Mouse (Mus musculus) liver, embryonic 12.5 days (tissue): Measurements from ENCODE around the gene Hspa2. TPM values are rescaled to one million over a fixed set of nuclear protein-coding genes. Genes with fewer than 3 reads are reported as not detected.

Experiments used
- ATAC-seq: fragments of 200-750 bp; cut with Nextera tagmentation; 2 replicates; pipeline ENCODE4 v1.8.0; 2017; ENCODE audit warnings: moderate number of reproducible peaks, mild to moderate bottlenecking, moderate library complexity
- H3K27ac ChIP-seq: fragments of 300-500 bp; sonication (generic); 2 replicates; pipeline ENCODE4 v1.5.1; 2016; ENCODE audit warnings: mild to moderate bottlenecking
- H3K27me3 ChIP-seq: fragments of 300-500 bp; sonication (generic); replicated peaks from 2 replicates; pipeline ENCODE4 v1.6.1; 2016; ENCODE audit warnings: mild to moderate bottlenecking, moderate library complexity
- H3K36me3 ChIP-seq: fragments of 300-500 bp; sonication (generic); 2 replicates; pipeline ENCODE4 v1.6.1; 2016; ENCODE audit warnings: mild to moderate bottlenecking, moderate library complexity
- H3K4me1 ChIP-seq: fragments of 300-500 bp; sonication (generic); 2 replicates; pipeline ENCODE4 v1.6.1; 2016
- H3K4me2 ChIP-seq: fragments of 300-500 bp; sonication (generic); 2 replicates; pipeline ENCODE4 v1.6.1; 2016; ENCODE audit warnings: mild to moderate bottlenecking, moderate library complexity
- H3K4me3 ChIP-seq: fragments of 300-500 bp; sonication (generic); 2 replicates; pipeline ENCODE4 v1.5.1; 2016; ENCODE audit warnings: mild to moderate bottlenecking, moderate library complexity
- H3K9ac ChIP-seq: fragments of 300-500 bp; sonication (generic); 2 replicates; pipeline ENCODE4 v1.6.1; 2016; ENCODE audit warnings: mild to moderate bottlenecking, moderate library complexity
- H3K9me3 ChIP-seq: fragments of 300-500 bp; sonication (generic); replicated peaks from 2 replicates; pipeline ENCODE4 v1.6.1; 2016; ENCODE audit warnings: mild to moderate bottlenecking, moderate library complexity
- WGBS: fragments of 180-500 bp; shearing (Covaris S2); methylation state at CpG from one replicate; pipeline ENCODE4 v1.1.7; 2016; ENCODE audit not compliant: insufficient replicate concordance; 5-methylcytosine and 5-hydroxymethylcytosine counted together
- polyA plus RNA-seq: library from polyadenylated mRNA; unstranded; fragments of >200 nt; fragmentation: Nextera tagmentation; extraction: Ambion mirVana; gene quantifications from 2 replicates; pipeline ENCODE4 v1.2.1, GENCODE M21; 2016

Hspa2 gene
- polyA plus RNA-seq = 2.1 and 2.9 TPM in 2 replicates

DNA sequence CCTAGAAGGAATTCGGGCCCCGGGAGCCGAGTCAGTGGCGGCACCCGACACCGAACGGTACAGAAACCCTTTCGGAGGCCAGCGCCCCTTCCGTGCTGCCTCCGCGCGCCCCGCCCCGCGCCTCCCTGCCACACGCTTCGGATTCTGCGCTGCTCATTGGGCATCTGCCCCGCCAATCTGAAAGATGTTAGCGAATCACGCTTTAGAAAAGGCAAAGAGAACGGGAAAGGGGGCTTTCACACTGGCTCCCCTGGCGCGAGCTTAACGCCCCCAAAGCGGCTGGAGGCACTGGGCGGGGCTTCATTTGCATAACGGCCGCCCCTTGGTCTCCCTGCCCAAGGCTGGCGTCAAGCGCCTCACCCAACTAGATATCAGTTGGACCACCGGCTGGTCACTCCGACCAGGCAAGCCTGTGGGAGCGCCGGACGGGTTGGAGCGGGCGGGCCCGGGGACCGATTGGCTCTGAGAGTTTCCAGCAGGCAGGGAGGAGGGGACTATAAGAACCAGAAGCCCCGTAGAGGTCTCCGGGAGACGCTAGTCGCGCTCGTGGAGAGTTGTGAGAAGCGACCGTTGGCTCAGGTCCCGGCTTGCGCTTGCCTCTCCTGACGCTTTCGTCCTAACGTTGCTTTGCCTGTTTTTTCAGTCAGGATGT, at the start of gene Hspa2:
TSS of gene Hspa2 (plus strand) at position 291 of the 652 bp plus-strand sequence.
- Histone ChIP-seq H3K36me3 (no peaks in the 10 kb centered on the region), H3K4me1 (peaks cover 38% of the 10 kb centered on the region), H3K4me2 (peak within 1 kb of the TSS; percentile 88), H3K4me3 (peak within 1 kb of the TSS; percentile 78), H3K9ac (peak within 1 kb of the TSS; percentile 77), H3K27me3 (peaks cover 46% of the 10 kb centered on the region), H3K27ac (peak within 1 kb of the TSS; percentile 88), H3K9me3 (no peaks in the 10 kb centered on the region)
- peak; percentile 96 for ATAC-seq
- WGBS = under 1% methylated on average over 54 of the region's 54 CpGs

DNA sequence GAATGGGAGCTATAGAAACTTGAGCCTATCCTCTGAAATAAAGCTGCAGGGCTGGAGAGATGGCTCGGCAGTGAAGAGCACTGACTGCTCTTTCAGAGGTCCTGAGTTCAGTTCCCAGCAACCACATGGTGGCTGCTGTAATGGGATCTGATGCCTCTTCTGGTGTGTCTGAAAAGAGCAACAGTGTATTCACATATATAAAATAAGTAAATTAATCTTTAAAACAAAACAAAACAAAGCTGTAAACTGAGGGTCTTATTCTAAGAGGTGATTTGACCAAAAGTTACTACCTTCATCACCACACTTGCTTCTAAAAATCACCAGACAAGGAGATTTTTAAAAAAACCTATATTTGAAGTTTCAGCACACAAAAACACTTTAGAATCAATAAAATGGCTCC, 43.1 kb upstream of the Hspa2 start:
- no peak overlapping the region for H3K9ac ChIP-seq
- H3K4me3 ChIP-seq = no peak overlapping the region
- no peaks in the 10 kb centered on the region for H3K27me3 ChIP-seq
- H3K27ac ChIP-seq = peak overlapping the region; percentile 84
- ATAC-seq = no peak
- H3K36me3 ChIP-seq = peaks cover 17% of the 10 kb centered on the region
- no peaks in the 10 kb centered on the region for H3K9me3 ChIP-seq
- WGBS = 72% methylated on average over 1 of the region's 1 CpGs
- H3K4me1 ChIP-seq = peaks cover 52% of the 10 kb centered on the region
- H3K4me2 ChIP-seq = peak overlapping the region; percentile 54; the same call in 1 of the 2 replicates

DNA sequence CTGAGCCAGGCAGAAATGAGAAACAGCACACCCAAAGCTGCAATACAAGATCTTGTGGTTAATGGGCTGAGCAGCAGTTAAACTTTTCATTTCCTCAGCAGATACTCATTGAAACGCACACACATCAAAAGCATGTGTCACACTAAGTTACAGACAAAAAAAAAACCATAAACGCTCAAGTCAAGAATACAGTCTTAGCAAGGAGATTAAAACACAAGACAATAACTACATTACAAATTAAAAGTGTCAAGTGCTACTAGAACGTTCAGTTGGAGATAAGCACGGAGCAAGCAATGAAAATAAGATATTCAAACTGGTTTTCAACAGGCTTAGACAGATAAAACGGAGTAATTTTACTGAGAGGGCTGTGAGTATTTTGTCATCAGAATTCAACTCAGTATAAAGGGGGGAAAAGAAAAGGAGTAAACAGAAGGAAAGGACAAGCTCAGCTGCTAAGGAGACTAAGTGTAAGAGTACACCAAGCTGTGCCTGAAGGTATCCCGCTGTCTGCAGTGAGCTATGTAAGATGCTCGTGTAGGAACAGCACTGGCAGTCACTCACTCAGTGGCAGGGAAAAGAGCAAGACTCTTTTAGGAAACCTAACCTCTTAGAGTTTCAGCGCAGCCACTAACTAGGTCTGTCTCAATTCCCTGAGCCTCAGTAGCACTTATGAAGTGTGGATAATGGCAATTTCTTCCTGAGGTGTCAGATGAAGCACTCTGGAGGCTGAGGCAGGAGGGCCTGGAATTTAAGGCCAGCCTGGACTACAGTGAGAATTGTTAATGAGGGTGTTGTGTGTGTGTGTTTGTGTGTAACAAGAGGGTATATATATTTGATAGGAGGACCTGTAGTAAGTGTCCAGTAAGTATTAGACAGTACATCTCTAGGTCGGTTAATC, 42.3 kb upstream of the Hspa2 start:
- Histone ChIP-seq H3K36me3 (peaks cover 17% of the 10 kb centered on the region), H3K27me3 (no peaks in the 10 kb centered on the region), H3K9me3 (no peaks in the 10 kb centered on the region), H3K4me2 (peak overlapping the region; percentile 54), H3K4me1 (peaks cover 60% of the 10 kb centered on the region), H3K4me3 (peak overlapping the region; percentile 19), H3K9ac (peak overlapping the region; percentile 63), H3K27ac (peak overlapping the region; percentile 84)
- ATAC-seq = peak; percentile 72
- 24% methylated on average over 9 of the region's 9 CpGs for WGBS

DNA sequence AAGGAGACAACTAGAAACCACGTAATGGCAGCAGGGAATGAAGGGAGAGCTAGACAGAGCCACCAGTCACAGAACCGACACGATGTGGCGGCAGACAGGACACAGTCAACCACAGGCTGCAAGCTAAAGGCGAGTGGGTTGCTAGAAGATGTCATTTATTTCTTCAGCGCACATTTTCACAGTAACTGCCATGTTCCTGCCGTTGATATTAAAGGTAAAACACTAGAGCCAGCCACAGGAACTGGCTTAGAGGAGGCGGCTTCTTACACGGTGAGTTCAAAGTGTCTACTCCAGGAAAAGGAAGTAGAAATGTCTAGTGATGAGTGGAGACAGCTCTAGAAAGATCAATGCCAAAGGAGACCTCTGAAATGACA, 41.7 kb upstream of the Hspa2 start:
- H3K27ac ChIP-seq = peak overlapping the region; percentile 84
- peak overlapping the region; percentile 19; the same call in 1 of the 2 replicates for H3K4me3 ChIP-seq
- H3K27me3 ChIP-seq = no peaks in the 10 kb centered on the region
- peaks cover 67% of the 10 kb centered on the region for H3K4me1 ChIP-seq
- peaks cover 12% of the 10 kb centered on the region for H3K36me3 ChIP-seq
- no peaks in the 10 kb centered on the region for H3K9me3 ChIP-seq
- H3K4me2 ChIP-seq = peak overlapping the region; percentile 54
- ATAC-seq = peak; percentile 35; the same call in 1 of the 2 replicates
- 17% methylated on average over 9 of the region's 9 CpGs for WGBS
- peak overlapping the region; percentile 63 for H3K9ac ChIP-seq

DNA sequence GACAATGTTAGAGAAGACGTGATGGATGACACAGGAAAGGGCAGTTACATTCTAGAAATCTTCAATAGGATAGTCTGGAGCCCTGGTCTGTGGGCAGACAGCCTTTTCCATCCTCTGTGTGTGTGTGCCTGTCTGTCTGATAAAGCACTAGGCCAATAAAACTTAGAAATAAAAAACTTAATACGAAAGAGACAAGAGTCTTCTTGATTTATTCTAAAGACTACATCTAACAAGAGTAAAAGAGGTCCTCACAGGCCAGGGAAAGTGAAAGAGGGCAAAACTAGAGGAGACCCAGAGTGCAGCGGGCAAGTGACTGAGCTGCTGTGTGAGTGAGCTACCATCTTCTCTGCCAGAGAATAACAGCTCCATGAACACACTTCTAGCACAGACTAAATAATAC, 37.7 kb upstream of the Hspa2 start:
- Histone ChIP-seq H3K9me3 (no peaks in the 10 kb centered on the region), H3K4me3 (no peak overlapping the region), H3K4me2 (peak overlapping the region; percentile 20), H3K9ac (peak overlapping the region; percentile 10; the same call in 1 of the 2 replicates), H3K4me1 (peaks cover 72% of the 10 kb centered on the region), H3K27ac (peak overlapping the region; percentile 27; the same call in 1 of the 2 replicates), H3K36me3 (peaks cover 5% of the 10 kb centered on the region; the same call in 1 of the 2 replicates), H3K27me3 (no peaks in the 10 kb centered on the region)
- 75% methylated on average over 3 of the region's 3 CpGs for WGBS
- no peak for ATAC-seq

DNA sequence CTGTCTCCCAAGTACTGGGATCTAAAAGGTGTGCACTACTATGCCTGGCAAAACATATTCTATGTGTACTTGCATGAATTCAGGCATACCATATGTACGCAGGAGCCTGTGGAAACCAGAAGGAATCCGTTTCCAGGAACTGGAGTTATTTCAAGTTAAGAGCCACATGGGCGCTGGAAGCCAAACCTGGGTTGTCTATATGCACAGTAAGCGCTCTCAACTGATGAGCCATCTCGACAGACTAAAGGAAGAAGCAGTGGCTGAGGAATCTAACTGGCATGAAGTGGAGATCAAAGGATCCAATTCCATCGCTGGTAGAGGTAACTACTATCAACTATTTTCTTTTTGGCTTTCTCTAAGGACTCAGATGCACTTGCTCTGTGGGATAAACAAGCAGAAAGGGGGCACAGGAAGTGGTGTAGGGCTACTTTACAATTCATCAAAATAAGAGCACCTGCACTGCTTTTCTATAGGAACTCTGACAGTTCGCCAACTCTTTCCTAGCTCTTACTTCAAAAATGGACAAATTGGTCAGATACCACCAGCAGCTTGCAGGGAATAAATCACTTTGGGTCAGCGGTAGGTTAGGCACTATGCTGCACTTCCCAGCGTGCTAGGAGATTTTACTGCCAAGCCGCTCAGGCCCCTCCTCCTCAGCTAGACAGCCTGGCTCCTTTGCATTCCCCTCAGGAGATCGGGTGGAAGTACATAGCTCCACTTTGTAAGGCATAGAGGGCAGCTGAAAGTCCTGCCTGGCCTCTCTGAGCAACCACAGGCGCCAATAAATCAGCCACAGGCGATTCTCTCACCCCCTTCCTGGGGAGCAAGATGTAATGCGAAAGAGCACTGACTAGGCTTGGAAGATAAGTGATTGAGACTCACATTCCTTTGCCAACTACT, 36.6 kb upstream of the Hspa2 start:
- no peaks in the 10 kb centered on the region for H3K9me3 ChIP-seq
- peak overlapping the region; percentile 99 for H3K9ac ChIP-seq
- H3K4me3 ChIP-seq = peak overlapping the region; percentile 96
- no peaks in the 10 kb centered on the region for H3K27me3 ChIP-seq
- H3K27ac ChIP-seq = peak overlapping the region; percentile 99
- WGBS = 21% methylated on average over 14 of the region's 14 CpGs
- H3K4me2 ChIP-seq = peak overlapping the region; percentile 94
- peaks cover 5% of the 10 kb centered on the region; the same call in 1 of the 2 replicates for H3K36me3 ChIP-seq
- H3K4me1 ChIP-seq = peaks cover 71% of the 10 kb centered on the region
- no peak for ATAC-seq

DNA sequence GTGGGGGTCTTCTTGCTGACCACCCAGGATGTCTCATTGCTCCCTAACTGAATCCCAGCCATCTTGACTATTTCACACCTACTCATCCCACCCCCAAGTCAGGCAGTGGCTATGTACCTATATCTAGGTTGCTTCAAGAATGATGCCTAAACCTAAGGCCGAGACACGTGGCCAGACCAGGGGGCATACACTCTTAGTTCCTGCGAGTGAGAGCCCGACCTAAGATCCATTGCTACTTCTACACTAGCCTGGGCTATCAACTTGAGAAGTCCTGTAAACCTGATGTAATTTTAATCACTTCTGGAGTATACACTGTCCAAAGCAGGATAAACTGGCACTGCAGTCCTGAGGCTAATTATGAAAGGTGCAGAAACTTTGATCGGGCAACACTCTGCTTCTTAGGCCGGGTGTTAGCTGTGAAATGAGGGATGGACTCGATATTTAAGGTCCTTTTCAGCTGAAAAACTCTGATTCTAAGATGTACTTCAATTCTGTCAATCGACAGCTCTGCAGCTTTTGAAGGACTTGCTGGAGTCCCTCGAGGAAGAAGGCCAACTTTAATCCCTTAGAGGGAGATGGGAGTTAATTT, 35.7 kb upstream of the Hspa2 start:
- Histone ChIP-seq H3K4me1 (peaks cover 70% of the 10 kb centered on the region), H3K4me3 (peak overlapping the region; percentile 96), H3K4me2 (peak overlapping the region; percentile 94), H3K9me3 (no peaks in the 10 kb centered on the region), H3K27me3 (no peaks in the 10 kb centered on the region), H3K36me3 (peaks cover 5% of the 10 kb centered on the region; the same call in 1 of the 2 replicates), H3K9ac (peak overlapping the region; percentile 99), H3K27ac (peak overlapping the region; percentile 99)
- ATAC-seq = no peak
- WGBS = 7% methylated on average over 9 of the region's 9 CpGs

DNA sequence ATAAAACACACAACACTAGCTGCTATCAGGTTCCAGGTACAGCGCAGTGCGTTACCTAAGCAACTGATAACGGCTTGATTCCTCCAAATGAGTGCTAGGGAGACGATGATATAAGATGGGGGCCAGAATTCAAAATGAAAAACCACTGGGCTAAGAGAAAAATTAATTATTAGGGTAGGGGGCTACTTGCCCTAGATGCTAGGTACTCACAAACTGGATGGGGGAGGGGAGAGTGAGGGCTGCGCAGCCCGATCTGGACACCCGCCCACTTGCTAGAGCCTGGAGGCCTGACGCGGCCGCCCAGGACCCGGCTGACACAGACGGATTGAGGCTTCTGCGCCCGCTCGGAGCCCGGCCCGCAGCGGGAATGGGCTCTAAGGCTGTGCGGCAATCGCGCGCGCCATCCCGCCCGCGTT, 35.2 kb upstream of the Hspa2 start:
- Histone ChIP-seq H3K9me3 (no peaks in the 10 kb centered on the region), H3K4me2 (peak overlapping the region; percentile 94), H3K4me1 (peaks cover 69% of the 10 kb centered on the region), H3K9ac (peak overlapping the region; percentile 99), H3K27me3 (no peaks in the 10 kb centered on the region), H3K36me3 (peaks cover 4% of the 10 kb centered on the region; the same call in 1 of the 2 replicates), H3K4me3 (peak overlapping the region; percentile 96), H3K27ac (peak overlapping the region; percentile 99)
- 0% methylated on average over 26 of the region's 26 CpGs for WGBS
- peak; percentile 38 for ATAC-seq

DNA sequence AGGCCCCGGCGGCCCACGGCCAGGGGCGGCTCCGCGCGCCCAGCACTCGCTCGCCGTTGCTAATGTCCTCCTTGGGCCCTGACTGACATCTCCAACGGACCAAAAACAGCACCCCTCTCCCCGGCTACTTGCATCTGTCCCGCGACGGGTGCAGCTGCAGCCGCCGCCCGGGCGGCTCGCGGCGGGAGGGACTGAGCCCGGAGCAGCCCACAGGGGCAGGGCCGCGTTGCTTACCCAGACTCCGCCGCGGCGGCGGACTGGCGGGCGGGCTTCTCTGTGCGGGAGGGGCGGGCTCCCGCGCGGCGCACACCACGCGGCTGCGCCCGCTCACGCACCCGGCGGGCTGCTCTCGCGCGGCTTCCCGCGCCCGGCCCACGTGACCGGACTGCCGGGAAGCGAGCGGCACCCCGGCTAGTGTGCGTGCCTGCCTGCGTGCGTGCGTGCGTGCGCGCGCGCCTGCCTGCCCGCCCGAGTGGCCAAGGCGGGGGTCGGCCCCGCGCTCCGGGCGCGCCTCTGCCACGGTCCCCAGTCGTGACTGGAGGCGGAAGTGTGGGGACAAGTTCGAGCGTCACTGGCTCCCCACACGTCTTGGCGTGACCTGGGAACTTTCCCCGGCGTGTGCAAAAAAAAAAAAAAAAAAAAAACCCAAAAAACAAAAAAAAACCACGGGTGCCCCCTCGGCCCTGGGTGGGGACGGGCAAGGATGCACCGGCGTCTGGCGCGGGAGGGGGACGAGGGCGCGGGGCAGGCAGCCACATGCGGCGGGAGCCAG, 34.6 kb upstream of the Hspa2 start, which contains the start of gene Zbtb25:
TSS of gene Zbtb25 (minus strand) at position 397 of the 772 bp plus-strand sequence.
- Histone ChIP-seq H3K9ac (peak within 1 kb of the TSS; percentile 99), H3K4me2 (peak within 1 kb of the TSS; percentile 94), H3K36me3 (0 out of 2 replicates have a peak, but pooled peaks cover 5% of the 10 kb centered on the region), H3K4me3 (peak within 1 kb of the TSS; percentile 96), H3K9me3 (no peaks in the 10 kb centered on the region), H3K27ac (peak within 1 kb of the TSS; percentile 99), H3K4me1 (peaks cover 69% of the 10 kb centered on the region), H3K27me3 (no peaks in the 10 kb centered on the region)
- peak; percentile 72 for ATAC-seq
- under 1% methylated on average over 94 of the region's 96 CpGs for WGBS
